Mouse (Mus musculus) kidney, embryonic 15.5 days (tissue): ENCODE measurements around the gene Eef1akmt4. TPM values are rescaled to one million over a fixed set of nuclear protein-coding genes. Genes with fewer than 3 reads are reported as not detected.

Experiments used
- ATAC-seq: fragments of 200-750 bp; cut with Nextera tagmentation; replicated peaks from 2 replicates; pipeline ENCODE4 v1.8.0; 2017; ENCODE audit warnings: moderate TSS enrichment; ENCODE audit not compliant: low FRiP score
- H3K27ac ChIP-seq: fragments of 300-500 bp; sonication (generic); 2 replicates; pipeline ENCODE4 v1.5.1; 2015; ENCODE audit warnings: mild to moderate bottlenecking, inconsistent platforms
- H3K27me3 ChIP-seq: fragments of 300-500 bp; sonication (generic); 2 replicates; pipeline ENCODE4 v1.6.1; 2015; ENCODE audit warnings: inconsistent platforms
- H3K36me3 ChIP-seq: fragments of 300-500 bp; sonication (generic); 2 replicates; pipeline ENCODE4 v1.6.1; 2015; ENCODE audit warnings: inconsistent platforms
- H3K4me1 ChIP-seq: fragments of 300-500 bp; sonication (generic); 2 replicates; pipeline ENCODE4 v1.6.1; 2015; ENCODE audit warnings: inconsistent platforms
- H3K4me2 ChIP-seq: fragments of 300-500 bp; sonication (generic); 2 replicates; pipeline ENCODE4 v1.6.1; 2015; ENCODE audit warnings: moderate library complexity, mild to moderate bottlenecking, inconsistent platforms
- H3K4me3 ChIP-seq: fragments of 300-500 bp; sonication (generic); replicated peaks from 2 replicates; pipeline ENCODE4 v1.5.1; 2015; ENCODE audit warnings: mild to moderate bottlenecking, inconsistent platforms
- H3K9ac ChIP-seq: fragments of 300-500 bp; sonication (generic); 2 replicates; pipeline ENCODE4 v1.6.1; 2015; ENCODE audit warnings: mild to moderate bottlenecking, inconsistent platforms
- H3K9me3 ChIP-seq: fragments of 300-500 bp; sonication (generic); replicated peaks from 2 replicates; pipeline ENCODE4 v1.6.1; 2016; ENCODE audit warnings: inconsistent platforms
- WGBS: fragments of 180-500 bp; shearing (Covaris S2); methylation state at CpG from one replicate; pipeline ENCODE4 v1.1.7; 2015; ENCODE audit warnings: mixed read lengths; 5-methylcytosine and 5-hydroxymethylcytosine counted together
- polyA plus RNA-seq: library from polyadenylated mRNA; unstranded; fragments of >200 nt; fragmentation: Nextera tagmentation; extraction: Ambion mirVana; gene quantifications from 2 replicates; pipeline ENCODE4 v1.2.1, GENCODE M21; 2015

The Eef1akmt4 gene
- polyA plus RNA-seq, 1 experiment from 2014 or later = 32.4 TPM

DNA sequence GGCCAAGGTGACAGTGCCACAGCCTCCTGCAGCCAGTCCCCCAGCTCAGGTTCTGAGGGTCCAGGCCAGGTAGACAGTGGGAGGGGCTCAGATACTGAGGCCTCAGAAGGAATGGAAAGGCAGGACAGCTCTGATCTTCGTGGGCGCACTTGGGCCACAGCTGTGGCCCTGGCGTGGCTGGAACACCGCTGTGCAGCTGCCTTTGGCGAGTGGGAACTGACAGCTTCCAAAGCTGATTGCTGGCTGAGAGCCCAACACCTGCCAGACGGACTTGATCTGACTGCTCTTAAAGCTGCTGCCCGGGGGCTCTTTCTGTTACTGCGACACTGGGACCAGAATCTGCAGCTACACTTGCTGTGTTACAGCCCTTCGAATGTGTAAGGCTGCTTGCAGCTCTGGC is 6.7 kb upstream of the Eef1akmt4 start:
- Histone ChIP-seq H3K4me1 (peaks cover 9% of the 10 kb centered on the region), H3K4me3 (no peak overlapping the region), H3K27ac (no peak overlapping the region), H3K27me3 (no peaks in the 10 kb centered on the region), H3K4me2 (no peak overlapping the region), H3K36me3 (peaks cover 39% of the 10 kb centered on the region), H3K9ac (no peak overlapping the region), H3K9me3 (no peaks in the 10 kb centered on the region)
- no peak for ATAC-seq
- WGBS = 80% methylated on average over 9 of the region's 9 CpGs

DNA sequence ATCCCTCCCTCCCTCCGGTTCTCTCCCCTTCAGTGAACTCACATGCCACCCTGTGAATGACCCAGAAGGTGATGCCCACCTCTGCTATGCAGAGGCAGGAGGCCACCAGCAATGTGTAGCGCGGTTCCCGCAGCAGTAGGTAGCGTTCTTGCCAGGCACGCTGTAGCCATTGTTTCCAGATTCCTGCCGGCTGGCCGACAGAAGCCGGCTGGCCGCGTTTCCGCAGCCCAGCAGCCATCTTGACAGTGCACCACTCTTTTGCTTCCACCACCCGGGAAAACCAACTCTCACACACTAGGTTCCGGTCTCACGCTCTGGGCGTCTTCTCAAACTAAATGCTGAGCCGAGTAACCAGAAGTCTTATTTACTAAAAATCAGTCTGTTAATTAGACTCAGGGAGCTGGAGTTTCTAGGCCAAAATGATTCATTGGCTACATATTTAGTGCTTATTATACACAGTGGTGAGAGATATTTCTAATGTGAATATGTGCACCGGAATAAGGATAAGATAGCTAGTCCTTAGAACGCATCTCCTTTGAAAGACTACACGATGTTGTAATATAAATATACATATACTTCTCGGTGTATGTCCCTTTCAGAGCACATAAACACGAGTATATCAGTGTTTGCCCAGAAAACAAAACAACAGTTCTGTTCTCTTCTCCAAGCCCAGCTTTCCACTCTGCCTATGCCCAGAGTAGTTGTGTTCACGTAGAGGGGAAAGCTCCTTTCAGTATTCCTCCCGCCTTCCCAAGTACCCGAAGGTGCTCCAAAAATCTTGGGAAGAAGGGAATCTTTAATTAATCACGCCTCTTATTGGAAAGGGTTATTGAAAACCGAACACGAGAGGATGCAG is 664 bp upstream of the Eef1akmt4 start:
- H3K4me2 ChIP-seq = peak overlapping the region; percentile 89
- WGBS = under 1% methylated on average over 28 of the region's 28 CpGs
- H3K9ac ChIP-seq = peak overlapping the region; percentile 76
- peak overlapping the region; percentile 76 for H3K4me3 ChIP-seq
- peak overlapping the region; percentile 90 for H3K27ac ChIP-seq
- H3K4me1 ChIP-seq = peaks cover 28% of the 10 kb centered on the region
- H3K9me3 ChIP-seq = no peaks in the 10 kb centered on the region
- no peaks in the 10 kb centered on the region for H3K27me3 ChIP-seq
- peaks cover 22% of the 10 kb centered on the region for H3K36me3 ChIP-seq
- ATAC-seq = peak; percentile 77

DNA sequence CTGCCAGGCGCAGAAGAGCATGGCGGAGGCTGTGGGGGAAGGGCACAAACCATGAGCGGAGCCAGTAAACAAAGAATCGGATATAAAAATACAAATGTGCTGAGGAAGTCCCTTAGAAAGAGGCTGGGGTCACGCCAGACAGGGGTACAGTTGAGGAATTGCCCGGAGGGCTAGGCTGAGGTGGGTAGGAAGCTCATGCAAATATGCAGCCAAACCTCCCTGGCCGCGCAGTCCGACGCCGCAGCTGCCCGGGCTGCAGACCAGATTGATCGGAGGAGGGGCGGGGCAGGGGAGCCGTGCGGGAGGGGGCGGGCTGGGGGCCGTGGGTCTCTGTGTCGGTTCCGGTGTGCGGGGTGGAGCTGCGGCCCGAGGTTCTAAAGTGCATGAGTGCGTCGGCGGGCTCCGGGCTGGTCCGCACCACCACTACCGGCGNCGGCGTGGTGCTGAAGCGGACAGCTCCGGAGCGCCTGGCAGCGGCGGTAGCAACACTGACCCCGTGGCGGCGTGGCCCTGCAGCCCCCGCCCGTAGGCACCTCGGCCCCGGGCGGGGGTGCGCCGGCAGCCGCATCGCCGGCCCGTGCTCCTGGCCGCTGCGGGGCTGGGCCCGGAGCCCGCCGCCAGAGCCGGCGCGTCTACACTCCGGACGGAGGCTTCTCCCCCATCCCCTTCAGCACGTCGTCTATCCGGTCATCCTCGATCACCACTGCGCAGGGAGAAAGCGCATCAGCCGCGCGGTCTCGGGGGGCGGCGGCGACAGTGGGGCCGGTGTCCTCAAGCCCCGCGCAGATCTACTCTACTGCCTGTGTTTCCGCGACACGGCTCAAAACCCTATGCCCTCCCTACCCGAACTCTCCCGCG is 8.4 kb downstream of the Eef1akmt4 start:
- peaks cover 8% of the 10 kb centered on the region; the same call in 1 of the 2 replicates for H3K36me3 ChIP-seq
- H3K27ac ChIP-seq = no peak overlapping the region
- no peaks in the 10 kb centered on the region for H3K9me3 ChIP-seq
- peaks cover 39% of the 10 kb centered on the region for H3K27me3 ChIP-seq
- peak overlapping the region; percentile 71 for H3K4me3 ChIP-seq
- 2% methylated on average over 80 of the region's 83 CpGs for WGBS
- H3K9ac ChIP-seq = no peak overlapping the region
- ATAC-seq = peak; percentile 52
- H3K4me2 ChIP-seq = peak overlapping the region; percentile 98
- peaks cover 32% of the 10 kb centered on the region for H3K4me1 ChIP-seq

DNA sequence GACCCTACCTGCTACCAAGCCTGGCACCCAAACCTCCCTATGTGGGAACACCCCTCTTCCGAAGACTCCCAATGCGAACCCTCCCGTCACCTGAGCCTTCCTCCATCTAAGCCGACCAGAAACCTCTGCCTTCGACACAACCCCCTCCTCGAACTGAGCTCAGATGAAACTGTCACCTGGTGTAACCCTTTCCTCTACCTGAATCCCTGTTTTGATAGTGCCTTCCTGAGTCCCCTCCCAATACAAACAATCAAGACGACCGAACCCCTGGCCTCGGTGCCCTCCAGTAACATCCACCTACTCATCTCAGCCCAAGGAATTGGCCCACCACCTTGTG is 9.0 kb downstream of the Eef1akmt4 start:
- ATAC-seq = no peak; the same call in 1 of the 2 replicates

DNA sequence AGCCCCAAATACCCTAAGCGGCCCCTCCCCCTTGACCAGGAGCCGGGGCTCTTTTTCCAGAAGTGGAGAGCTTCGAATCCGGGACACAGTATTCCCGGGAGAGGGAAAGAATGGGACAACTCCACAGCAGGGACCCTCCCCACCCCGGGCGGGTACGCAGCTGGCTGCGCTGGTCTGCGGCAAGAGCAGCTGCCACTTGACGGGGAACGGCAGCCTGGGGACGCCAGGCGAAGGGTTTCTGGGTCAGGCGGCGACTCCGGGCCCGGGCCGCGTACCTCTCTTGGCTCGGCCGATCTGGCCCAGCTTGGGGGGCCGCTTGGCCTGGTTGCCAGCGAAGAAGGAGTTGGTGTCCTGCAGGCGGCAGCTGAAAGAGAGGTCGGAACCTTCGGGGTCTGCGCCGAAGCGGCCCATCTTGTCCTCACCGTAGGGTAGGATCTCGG is 9.4 kb downstream of the Eef1akmt4 start:
- Histone ChIP-seq H3K4me3 (peak overlapping the region; percentile 71), H3K27me3 (peaks cover 39% of the 10 kb centered on the region), H3K4me2 (peak overlapping the region; percentile 98), H3K4me1 (peaks cover 32% of the 10 kb centered on the region), H3K9ac (peak overlapping the region; percentile 63), H3K9me3 (no peaks in the 10 kb centered on the region), H3K27ac (no peak overlapping the region), H3K36me3 (peaks cover 8% of the 10 kb centered on the region; the same call in 1 of the 2 replicates)
- under 1% methylated on average over 32 of the region's 32 CpGs for WGBS
- ATAC-seq = peak; percentile 26

More for the DNA sequence above, 9.0 kb downstream of the Eef1akmt4 start:
- H3K27ac ChIP-seq = no peak overlapping the region
- peaks cover 39% of the 10 kb centered on the region for H3K27me3 ChIP-seq
- H3K4me2 ChIP-seq = peak overlapping the region; percentile 98
- H3K4me1 ChIP-seq = peaks cover 32% of the 10 kb centered on the region
- 0% methylated on average over 9 of the region's 9 CpGs for WGBS
- no peaks in the 10 kb centered on the region for H3K9me3 ChIP-seq
- no peak overlapping the region for H3K9ac ChIP-seq
- peak overlapping the region; percentile 71 for H3K4me3 ChIP-seq
- peaks cover 8% of the 10 kb centered on the region; the same call in 1 of the 2 replicates for H3K36me3 ChIP-seq

DNA sequence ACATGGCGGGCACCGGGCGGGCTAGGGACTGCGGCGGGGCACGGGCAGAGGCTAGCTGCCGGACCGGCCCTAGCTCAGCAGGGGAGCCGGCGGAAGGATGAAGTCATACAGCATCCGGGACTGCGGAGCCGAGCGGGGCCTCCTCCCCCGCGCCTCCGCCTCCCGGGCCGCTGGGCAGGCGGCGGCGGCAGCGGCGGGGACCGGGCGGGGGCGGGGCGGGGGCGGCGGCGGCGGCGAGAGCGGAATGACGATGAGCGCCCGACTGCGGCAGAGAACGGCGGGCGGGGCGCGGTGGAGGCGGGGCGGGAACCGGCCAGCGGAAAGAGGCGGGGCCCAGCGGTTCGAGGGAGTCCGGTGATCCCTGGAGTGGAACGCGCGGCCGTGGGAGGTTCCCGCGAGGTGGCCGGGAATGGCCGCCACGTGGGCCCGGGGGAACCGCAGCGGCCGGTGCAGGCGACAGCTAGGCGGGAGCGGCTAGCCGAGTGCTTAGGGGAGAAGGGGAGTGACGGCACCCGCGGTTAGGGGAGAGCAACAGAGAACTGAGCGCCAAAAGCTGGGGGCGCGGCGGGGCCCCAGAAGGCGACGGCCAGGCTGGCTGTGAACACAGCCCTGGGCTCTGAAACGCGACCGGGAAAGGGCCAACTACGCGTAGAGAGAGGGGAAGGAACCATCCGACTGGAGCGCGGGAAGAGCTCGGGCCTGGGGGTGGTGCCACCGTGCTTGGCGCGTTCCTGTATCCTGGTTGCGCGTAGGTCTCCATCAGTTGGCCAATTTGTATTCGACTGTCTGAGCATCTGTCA is 10.0 kb downstream of the Eef1akmt4 start, which contains the start of gene Camk2n2:
Camk2n2 (minus strand) TSS at position 97 of the 800 bp plus-strand sequence.
- ATAC-seq = peak; percentile 74
- peak within 1 kb of the TSS; percentile 56 for H3K27ac ChIP-seq
- peaks cover 39% of the 10 kb centered on the region for H3K27me3 ChIP-seq
- no peaks in the 10 kb centered on the region for H3K9me3 ChIP-seq
- H3K4me1 ChIP-seq = peaks cover 32% of the 10 kb centered on the region
- H3K4me3 ChIP-seq = peak within 1 kb of the TSS; percentile 71
- WGBS = under 1% methylated on average over 85 of the region's 92 CpGs
- H3K9ac ChIP-seq = peak within 1 kb of the TSS; percentile 63
- H3K36me3 ChIP-seq = peaks cover 8% of the 10 kb centered on the region; the same call in 1 of the 2 replicates
- H3K4me2 ChIP-seq = peak within 1 kb of the TSS; percentile 98

DNA sequence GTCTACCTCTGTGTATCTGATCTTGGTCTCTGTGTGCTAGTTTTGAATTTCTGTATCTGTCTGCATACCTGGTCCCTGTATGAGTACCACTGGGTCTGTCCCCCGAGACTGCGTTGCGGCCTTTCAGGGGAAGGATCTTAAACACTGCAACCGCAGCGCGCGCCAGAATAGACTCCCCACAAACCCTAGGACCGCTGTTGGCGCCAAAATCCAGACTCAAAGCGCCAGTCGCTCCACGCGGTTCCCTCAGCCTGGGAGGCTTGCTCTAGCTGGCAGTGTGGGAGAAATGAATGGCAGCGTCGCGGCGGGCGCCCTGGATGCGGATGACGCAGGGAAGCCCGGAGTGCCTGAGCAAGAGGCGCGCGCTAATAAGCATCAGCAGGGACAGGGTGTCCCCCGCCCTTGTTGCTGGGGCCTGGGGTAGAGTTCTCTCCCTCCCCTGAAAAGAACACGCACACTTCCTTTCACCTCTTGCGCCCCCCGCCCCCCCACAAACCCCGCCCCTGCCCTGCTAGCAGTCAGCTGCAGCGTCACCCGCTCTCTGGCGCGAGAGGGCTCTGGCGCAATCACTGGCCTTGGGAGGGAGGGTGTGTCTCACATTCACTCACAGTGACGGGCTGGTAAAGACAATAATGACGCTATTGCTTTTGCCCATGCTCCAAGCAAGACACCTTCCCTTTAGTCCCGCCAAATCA is 10.7 kb downstream of the Eef1akmt4 start:
- Histone ChIP-seq H3K4me1 (peaks cover 32% of the 10 kb centered on the region), H3K27me3 (peaks cover 44% of the 10 kb centered on the region), H3K27ac (peak overlapping the region; percentile 56), H3K4me3 (peak overlapping the region; percentile 71), H3K36me3 (peaks cover 8% of the 10 kb centered on the region; the same call in 1 of the 2 replicates), H3K9me3 (no peaks in the 10 kb centered on the region), H3K4me2 (peak overlapping the region; percentile 98), H3K9ac (peak overlapping the region; percentile 63)
- WGBS = under 1% methylated on average over 34 of the region's 37 CpGs
- peak; percentile 20 for ATAC-seq

DNA sequence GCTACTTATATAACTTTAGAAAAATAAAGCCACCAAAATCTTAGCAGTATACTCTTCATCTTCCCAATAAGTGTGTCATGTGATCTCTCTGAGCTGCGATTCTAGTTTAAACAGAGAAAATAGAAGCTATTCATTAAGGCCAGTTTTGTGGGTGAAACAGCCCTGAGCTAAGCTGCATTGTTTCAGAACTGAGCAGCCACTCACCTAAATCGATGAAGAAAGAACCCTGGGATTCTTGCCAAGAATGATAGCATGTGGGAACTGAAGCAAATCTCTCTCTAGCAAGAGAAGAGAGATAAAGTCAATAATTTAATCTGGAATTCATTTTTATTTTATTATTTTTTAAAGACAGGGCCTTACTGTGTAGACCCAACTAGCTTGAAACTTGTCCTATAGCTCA is 11.8 kb downstream of the Eef1akmt4 start:
- WGBS = 66% methylated on average over 2 of the region's 2 CpGs
- Histone ChIP-seq H3K36me3 (peaks cover 8% of the 10 kb centered on the region; the same call in 1 of the 2 replicates), H3K27ac (no peak overlapping the region), H3K9ac (no peak overlapping the region), H3K4me3 (no peak overlapping the region), H3K27me3 (peaks cover 47% of the 10 kb centered on the region), H3K4me1 (peaks cover 32% of the 10 kb centered on the region), H3K4me2 (no peak overlapping the region), H3K9me3 (no peaks in the 10 kb centered on the region)
- ATAC-seq = no peak

DNA sequence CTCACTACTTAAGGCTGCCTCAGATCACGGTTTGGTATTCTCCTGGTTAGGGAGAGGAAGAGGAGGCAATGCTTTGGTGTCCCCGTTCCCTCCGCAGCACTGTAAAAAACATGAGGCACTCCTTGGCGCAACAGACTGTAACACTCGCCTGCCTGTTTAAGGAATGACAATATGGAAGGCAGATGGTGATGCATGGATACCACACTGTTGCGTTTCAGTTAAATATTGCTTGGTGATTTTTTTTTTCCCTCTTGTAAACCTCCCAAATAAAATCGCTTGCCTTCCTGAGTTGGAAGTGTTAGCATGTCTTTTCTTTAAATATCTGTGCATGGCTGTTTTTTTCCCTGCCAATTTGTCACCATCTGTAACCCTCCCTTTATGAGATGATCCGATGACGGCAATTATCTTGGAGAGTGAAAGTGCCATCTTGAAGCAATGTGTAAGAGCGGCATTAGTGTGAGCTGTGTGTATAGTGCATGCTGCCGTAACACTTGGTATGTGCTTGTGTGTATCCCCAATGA is 17.5 kb downstream of the Eef1akmt4 start:
- Histone ChIP-seq H3K27me3 (peaks cover 31% of the 10 kb centered on the region), H3K27ac (no peak overlapping the region), H3K9me3 (no peaks in the 10 kb centered on the region), H3K4me3 (no peak overlapping the region), H3K9ac (no peak overlapping the region), H3K36me3 (no peaks in the 10 kb centered on the region), H3K4me1 (peaks cover 13% of the 10 kb centered on the region), H3K4me2 (peak overlapping the region; percentile 89)
- no peak for ATAC-seq
- WGBS = 54% methylated on average over 11 of the region's 11 CpGs

DNA sequence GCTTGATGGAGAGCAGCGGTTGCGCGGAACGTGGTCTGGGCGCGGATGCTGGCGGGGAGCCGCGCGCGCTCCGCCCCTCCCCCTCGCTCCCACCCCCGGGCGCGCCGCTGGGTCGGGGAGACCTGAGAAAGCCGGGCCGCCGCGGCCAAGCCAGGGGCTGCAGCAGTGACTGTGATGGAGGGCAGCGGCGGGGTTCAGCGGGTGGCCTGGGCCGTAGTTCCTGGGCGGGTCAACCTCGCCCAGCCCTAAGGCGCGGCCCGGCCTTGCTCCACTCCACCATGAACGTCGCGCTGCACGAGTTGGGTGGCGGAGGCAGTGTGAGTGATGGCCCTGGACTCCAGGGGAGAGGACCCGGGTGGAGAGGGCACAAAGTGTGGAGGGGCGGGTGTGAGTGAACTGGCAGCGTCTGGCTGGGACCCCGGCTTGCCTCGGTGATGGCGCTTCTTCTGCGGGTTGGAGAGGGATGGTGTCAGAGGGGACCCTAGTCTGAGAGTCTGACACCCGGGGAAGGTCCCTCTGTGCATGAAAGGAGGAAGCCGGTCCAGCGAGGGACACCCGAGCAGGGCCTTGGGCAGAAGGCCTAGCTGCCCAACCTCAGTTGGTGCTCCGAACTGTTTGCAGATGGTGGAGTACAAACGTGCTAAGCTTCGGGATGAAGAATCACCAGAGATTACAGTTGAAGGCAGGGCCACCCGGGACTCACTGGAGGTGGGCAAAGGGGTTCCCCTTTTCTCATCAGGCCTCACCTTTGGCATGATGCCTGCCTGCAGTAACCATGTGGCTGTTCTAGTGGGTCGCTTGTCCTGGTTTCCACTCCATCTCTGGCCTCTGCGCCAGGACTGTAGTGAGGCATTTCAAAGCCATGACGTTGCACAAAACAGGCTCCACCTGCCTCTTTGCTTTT is 18.6 kb downstream of the Eef1akmt4 start, which contains the start of gene Ece2:
Ece2 (plus strand) TSS at position 98 of the 904 bp plus-strand sequence.
- Histone ChIP-seq H3K4me2 (peak within 1 kb of the TSS; percentile 89), H3K27me3 (peaks cover 28% of the 10 kb centered on the region), H3K4me3 (peak within 1 kb of the TSS; percentile 56), H3K4me1 (peaks cover 13% of the 10 kb centered on the region), H3K9ac (peak within 1 kb of the TSS; percentile 57), H3K27ac (no peak within 1 kb of the TSS), H3K9me3 (no peaks in the 10 kb centered on the region), H3K36me3 (no peaks in the 10 kb centered on the region)
- ATAC-seq = peak; percentile 76
- WGBS = 7% methylated on average over 52 of the region's 54 CpGs
